ENCODE assay signal across 10 mouse cellular contexts in the genomic region with DNA sequence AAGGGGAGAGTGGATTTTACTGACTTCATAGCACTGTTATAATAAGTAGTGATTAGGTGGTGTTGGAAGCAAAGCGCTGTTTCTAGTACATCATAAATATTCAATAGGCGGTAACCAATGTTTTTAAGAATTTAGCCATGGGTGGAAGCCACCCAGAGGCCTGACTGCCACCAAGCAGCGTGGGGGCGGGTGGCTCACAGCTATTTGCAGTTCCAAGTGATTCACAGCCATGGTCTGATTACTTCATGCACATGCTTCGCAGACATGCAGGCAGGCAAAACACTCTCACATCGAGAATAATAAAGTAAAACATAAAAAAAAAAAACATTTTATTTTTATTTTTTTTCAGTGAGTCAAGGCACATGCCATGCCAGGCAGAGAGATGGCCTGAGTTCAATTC.
"Had no signal": no experiment of that assay in that cellular context is flagged by ENCODE, and none has a peak within 500 bp of the region (broad histone marks: within the 10 kb centered on the region; RNA-seq: fewer than 3 reads in every experiment).

No protein-coding gene starts in this region.

- ATAC-seq: liver, embryonic 12.5 days; midbrain, embryonic 13.5 days; midbrain, embryonic 15.5 days had no signal

- DNase-seq: lung, adult 18-20 months; lung, embryonic 14.5 days; lung, postnatal 10 days; lung, postnatal 4 days; thymus, adult 2 months; thymus, postnatal 25 days; thymus, postnatal 4 days had no signal
